Mouse (Mus musculus) R1 (cell line): ENCODE measurements at regions not wholly inside any gene's neighbourhood (a gene's known extent, or its start where the extent isn't known, plus 50 kb on each side); places are given as distances from the start of the nearest gene placed in this dataset.
"Not testable (repeated sequence)": the region's sequence is repeated elsewhere in the genome, so short reads cannot be mapped to it uniquely, and the experiment has no call there.

Experiments used
- DNase-seq: peaks from one replicate; pipeline ENCODE4 v3.0.0-alpha.2; 2018; ENCODE audit warnings: low read depth, low spot score

GRCm38 (mm10) chr5:100309807-100310165 lies 106.2 kb downstream of the Sec31a start:
- no peak for DNase-seq

- DNase-seq = no peak
Measured at GRCm38 (mm10) chr5:100309071-100309806, 106.8 kb downstream of the Sec31a start.

GRCm38 (mm10) chr5:100304403-100304802 lies 111.6 kb downstream of the Sec31a start:
- no peak for DNase-seq

GRCm38 (mm10) chr5:100302068-100302775 lies 113.8 kb downstream of the Sec31a start:
- DNase-seq = no peak

GRCm38 (mm10) chr5:100299141-100299540 lies 116.9 kb downstream of the Sec31a start:
- no peak for DNase-seq

GRCm38 (mm10) chr5:100294189-100294588 lies 121.8 kb downstream of the Sec31a start:
- no peak for DNase-seq

GRCm38 (mm10) chr5:100280215-100280614 lies 120.6 kb upstream of the Tmem150c start:
- DNase-seq = no peak

GRCm38 (mm10) chr5:100279474-100279873 lies 119.9 kb upstream of the Tmem150c start:
- DNase-seq = no peak

GRCm38 (mm10) chr5:100274674-100275073 lies 115.1 kb upstream of the Tmem150c start:
- DNase-seq = no peak

- DNase-seq = not testable (repeated sequence)
Measured at GRCm38 (mm10) chr5:100271975-100272374, 112.4 kb upstream of the Tmem150c start.

- DNase-seq = peak; percentile 36
Measured at GRCm38 (mm10) chr5:100270841-100271686, 111.5 kb upstream of the Tmem150c start.

- DNase-seq = peak; percentile 93
Measured at GRCm38 (mm10) chr5:100268111-100268878, 108.7 kb upstream of the Tmem150c start.

GRCm38 (mm10) chr5:100266671-100267510 lies 107.3 kb upstream of the Tmem150c start:
- no peak for DNase-seq

- no peak for DNase-seq
Measured at GRCm38 (mm10) chr5:100259803-100260693, 100.4 kb upstream of the Tmem150c start.

- DNase-seq = no peak
Measured at GRCm38 (mm10) chr5:100258952-100259710, 99.5 kb upstream of the Tmem150c start.

- DNase-seq = no peak
Measured at GRCm38 (mm10) chr5:100255276-100255675, 95.7 kb upstream of the Tmem150c start.

GRCm38 (mm10) chr5:100252036-100252435 lies 92.4 kb upstream of the Tmem150c start:
- no peak for DNase-seq

GRCm38 (mm10) chr5:100249757-100250156 lies 90.1 kb upstream of the Tmem150c start:
- peak; percentile 49 for DNase-seq

- DNase-seq = no peak
Measured at GRCm38 (mm10) chr5:100248611-100249010, 89.0 kb upstream of the Tmem150c start.
